Mouse (Mus musculus): ENCODE data around the gene Otud3.
A peak's percentile ranks its signal among the peaks of the same experiment; 100 is the strongest.

DNA sequence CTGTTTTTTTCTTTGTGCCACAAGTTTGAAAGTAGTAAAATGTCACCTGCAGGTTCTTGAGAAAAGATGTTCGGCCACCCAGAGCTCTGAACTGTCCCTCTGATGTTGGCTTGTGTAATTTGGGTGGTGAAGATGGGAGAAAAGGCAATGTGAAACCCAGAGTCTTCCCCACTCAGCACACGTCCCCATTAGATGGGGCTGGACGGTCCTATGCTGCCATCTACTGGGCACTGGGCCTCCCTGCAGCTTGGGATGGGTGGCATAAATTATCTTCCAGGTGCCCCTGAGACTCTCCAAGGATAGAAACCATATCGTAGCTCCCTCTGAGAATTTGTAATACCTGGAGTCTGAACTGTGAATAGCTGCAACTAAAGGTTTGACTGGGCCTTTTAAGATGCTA lies 62.3 kb downstream of the Otud3 start:
- TF ChIP-seq CTCF (IDR thresholded peaks at IDR 0.05; ENCODE audit: borderline replicate concordance, insufficient read depth, low read depth, low read length) (peak; percentile 99), POLR2A (IDR thresholded peaks at IDR 0.05; ENCODE audit: borderline replicate concordance, insufficient read depth, low read length) (no peak)

Data from cerebellum, adult 2 months (tissue).